Mouse (Mus musculus): Measurements from ENCODE around the gene Mctp1.
"Not testable (repeated sequence)": the region's sequence is repeated elsewhere in the genome, so short reads cannot be mapped to it uniquely, and the experiment has no call there.

The Mctp1 gene

DNA sequence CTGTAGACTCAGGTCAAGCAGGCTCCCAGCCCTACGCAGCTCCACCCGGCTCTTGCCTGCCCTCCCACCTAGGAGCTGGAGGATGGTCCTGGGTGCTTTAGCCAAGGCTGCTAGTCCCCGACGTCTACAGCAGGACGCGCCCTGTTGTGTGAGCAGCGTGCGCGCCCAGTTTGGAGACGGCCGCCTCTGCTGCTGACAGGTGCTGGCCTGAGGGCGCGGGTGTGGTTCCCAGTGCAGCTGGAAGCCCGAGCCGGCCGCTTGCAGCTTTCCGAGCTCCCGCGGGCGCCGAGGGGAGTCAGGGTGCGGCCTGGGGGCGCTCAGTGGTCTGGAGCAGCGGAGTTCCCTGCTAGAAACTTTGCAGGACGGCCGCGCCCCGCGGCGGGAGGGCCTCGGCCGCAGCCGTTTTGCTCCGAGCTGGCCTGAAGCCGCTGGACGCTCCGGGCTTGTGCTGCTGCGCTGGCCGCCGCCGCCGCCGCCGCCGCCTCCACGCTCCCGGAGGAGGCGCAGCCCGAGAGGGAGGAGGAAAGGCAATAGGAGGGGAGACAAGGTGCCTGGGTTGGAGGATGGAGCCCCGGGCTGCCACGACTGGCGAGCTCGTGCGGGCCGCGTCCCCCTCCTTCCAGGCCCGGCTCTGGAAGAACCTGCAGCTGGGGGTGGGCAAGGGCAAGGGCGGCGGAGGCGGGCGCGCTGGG, at the start of gene Mctp1:
Gene Mctp1 (plus strand): TSS at position 564 of the 692 bp plus-strand sequence.
- DNase-seq (ENCODE audit: low spot score in 2 of 2): peak; percentile 42 to 65

DNA sequence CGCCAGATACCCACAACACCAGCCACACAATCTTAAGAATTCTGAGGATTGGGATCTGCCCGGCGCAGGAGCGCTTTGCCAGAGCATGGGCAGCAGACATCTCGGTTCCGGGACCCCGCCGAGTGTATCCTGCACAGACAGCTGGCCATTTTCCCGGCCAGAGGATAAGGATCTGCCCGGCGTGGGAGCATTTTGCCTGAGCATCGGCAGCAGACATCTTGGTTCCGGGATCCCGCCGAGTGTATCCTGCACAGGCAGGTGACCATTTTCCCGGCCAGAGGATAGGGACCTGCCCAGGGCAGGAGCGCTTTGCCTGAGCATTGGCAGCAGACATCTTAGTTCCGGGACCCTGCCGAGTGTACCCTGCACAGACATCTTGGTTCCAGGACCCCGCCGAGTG, 38.4 kb upstream of the Mctp1 start:
- DNase-seq (ENCODE audit: low spot score in 2 of 2): not testable (repeated sequence)

DNA sequence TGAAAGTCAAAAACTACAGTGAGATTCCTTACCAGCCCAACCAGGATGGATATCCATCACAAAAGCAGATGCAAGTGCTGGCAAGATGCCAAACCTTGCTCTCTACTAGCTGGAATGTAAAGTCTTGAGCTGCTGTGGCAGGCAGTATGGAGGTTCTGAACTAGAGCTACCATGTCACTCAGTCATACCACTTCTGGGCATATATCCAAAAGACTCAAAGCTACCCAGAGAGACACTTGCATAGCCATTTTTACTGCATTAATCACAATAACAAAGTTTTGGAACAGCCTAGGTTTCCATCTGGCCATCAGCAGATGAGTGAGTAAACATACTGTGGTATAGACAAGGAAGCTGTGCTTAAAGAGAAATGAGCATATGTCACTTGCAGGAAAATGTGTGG, 25.6 kb upstream of the Mctp1 start:
- no peak for DNase-seq (ENCODE audit: low spot score in 2 of 2)

DNA sequence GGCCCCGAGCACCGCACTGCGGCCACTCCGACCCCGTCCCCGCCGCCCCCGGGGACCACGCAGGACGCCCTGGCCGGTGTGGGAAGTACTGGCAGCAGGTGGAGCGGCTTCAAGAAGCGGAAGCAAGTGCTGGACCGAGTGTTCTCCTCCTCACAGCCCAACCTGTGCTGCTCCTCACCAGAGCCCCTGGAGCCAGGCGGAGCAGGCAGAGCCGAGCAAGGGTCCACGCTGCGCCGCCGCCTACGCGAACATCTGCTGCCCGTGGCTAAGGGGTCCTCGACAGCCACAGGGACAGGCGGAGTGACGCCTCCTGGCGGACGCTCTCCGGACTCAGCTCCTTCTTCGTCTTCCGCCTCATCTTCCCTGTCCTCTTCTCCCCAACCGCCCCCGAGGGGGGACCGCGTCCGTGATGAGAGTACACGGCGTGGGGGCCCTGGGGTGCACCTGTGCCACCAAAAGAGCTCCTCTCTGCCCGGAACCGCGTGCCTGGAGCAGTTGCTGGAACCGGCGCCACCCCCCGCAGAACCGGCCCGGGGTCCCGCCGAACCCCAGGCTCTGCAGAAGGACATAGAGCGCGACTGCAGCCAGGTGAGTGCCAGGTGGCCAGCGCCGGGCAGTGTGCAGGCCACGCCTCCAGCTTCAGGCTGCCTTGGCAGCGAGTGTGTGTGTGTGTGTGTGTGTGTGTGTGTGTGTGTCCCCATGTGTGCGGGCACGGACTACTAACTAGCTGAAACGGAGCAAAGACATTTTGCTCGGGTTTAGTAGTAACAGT, 515 bp downstream of the Mctp1 start:
- DNase-seq (ENCODE audit: low spot score in 2 of 2): peak in 1 of 2 experiments; percentile 6

DNA sequence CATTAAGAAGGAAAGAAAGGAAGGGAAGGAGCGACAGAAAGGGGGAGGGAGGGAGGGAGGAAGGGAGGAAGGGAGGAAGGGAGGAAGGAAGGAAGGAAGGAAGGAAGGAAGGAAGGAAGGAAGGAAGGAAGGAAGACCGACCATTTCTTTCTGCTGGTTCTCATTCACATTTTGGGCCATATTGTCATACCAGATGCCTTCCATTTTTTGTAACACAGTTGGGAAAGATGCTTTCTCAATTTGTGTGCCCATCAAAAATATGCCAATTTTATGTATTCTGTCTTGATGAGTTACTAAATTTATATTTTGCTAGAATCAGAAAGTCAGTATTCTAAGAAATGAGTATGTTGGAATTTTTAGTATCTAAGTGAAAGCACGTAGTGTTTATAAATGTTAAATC, 4.3 kb downstream of the Mctp1 start:
- DNase-seq (ENCODE audit: low spot score in 2 of 2): no peak

DNA sequence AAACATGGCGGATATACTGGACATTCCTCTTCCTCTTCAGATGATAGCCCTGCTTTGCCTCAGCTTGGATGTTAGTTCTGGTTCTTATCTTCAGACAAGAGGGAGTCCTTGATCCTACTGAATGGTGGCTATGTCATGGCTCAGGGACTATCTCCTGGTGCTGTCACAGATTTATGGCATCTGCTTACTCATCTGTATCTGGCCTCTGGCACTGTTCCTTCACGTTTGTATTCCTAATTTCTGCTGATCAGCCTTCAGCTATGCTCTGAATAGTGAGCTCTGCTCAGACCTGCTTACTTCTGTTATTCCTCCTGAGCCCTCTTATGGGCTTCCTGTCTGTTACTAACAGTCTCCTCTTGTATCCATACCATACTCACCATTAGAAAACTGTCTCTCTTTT, 7.6 kb downstream of the Mctp1 start:
- DNase-seq (ENCODE audit: low spot score in 2 of 2): no peak

DNA sequence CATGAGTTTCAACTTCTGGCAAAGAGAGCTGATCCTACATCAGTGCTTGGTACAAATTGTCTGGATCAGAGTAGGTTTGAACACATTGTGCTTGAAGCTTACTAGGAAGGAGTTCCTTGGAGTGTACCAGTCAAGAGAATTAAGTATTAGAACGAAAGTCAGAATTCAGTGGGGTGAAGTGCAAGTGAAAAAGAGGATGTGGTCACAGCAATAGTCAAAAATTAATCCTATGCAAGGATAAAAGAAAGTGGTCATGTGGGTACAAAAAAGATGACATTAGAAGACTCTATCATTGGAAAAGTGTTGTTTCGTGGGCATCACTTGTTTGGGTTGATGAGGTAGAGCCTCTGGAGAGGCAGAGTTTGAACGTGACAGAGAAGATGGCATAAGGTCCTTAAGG, 8.8 kb downstream of the Mctp1 start:
- no peak for DNase-seq (ENCODE audit: low spot score in 2 of 2)

DNA sequence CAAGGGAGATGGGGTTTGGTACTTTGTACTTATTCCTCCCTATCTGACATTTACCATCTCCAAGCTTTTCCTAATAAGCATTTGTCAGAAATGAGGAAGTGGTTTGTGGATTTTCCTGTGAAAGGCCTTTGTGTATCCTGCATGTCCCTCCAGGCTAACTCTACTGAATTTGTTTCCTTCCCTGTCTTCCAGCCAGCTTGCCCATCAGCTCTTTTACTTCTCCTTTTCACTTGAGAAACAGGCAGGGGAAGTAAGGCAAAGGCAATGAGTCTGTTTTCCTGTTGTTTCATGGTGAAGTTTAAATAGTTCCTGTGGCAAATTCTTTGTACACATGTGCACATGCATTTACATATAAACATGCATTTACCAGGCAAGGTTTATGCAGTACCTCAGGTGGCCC, 11.6 kb downstream of the Mctp1 start:
- no peak for DNase-seq (ENCODE audit: low spot score in 2 of 2)

DNA sequence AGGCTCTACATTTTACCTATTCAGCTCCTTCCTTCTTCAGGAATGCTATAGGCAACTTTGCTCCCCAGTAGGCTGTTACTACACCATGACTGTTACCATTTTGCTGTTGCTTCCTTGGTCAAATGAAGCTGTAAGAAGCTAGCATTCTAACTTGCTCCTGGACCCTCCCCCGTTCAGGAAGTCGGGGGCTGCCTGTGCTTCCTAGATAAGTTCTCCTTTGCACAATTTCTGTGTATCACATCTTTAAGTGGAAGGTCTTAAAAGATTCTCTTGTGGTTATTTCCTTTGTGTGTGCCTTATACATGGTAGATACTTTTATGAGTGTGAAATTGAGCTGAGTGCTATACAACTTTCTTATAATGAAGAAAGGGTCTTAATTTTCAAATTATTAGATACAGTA, 25.0 kb downstream of the Mctp1 start:
- DNase-seq (ENCODE audit: low spot score in 2 of 2): no peak

DNA sequence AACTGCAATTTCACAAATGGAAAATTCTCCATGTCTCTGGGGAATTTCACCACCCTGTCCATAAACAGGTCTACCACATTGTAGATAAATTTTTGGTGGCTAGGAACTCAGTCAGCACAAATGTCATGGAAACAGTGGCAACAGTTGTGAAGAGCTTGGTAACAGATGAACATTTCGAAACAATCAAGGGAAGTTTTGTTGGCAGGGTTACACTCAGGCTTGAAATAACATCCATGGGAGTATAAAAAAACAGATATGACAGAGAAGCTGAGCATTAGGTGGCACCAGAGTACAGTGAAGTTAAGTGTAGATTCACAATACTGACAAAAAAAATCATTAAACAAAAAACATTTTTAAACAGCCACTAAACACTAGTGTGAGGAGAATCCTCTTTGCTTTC, 26.3 kb downstream of the Mctp1 start:
- no peak for DNase-seq (ENCODE audit: low spot score in 2 of 2)

DNA sequence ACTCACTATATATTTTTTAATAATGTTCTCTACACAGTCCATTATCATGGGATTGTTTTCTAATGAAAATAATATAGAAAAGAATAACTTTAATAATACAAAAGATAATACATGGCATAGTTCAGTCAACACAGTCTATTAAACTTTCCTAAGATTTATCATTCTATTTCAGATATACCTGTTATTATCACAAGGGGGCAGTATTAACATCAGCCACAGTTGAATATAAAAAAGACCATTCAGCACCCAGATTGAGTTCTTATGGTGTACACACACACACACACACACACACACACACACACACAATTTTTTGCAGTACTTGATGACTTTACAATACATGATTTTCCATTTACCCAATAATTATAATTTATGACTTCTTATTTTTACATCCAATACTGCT, 31.0 kb downstream of the Mctp1 start:
- no peak for DNase-seq (ENCODE audit: low spot score in 2 of 2)

DNA sequence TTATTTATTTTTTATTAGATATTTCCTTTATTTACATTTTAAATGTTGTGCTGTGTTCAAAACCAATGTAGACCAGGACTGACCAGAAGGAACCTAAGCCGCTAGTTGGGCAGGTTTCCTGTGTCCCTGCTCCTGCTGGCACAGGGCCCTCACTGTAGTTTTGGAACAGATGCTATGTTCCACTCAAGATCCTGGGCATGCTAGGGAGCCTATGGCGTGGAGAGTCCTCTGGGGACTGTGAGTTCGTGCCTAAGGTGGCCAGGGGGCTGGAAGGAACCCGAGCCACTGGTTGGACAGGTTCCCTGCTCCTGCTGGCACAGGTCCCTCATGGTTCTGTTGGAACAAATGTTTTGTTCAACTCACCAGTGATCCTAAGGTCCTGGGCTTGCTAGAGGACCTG, 35.8 kb downstream of the Mctp1 start:
- DNase-seq (ENCODE audit: low spot score in 2 of 2): no peak

DNA sequence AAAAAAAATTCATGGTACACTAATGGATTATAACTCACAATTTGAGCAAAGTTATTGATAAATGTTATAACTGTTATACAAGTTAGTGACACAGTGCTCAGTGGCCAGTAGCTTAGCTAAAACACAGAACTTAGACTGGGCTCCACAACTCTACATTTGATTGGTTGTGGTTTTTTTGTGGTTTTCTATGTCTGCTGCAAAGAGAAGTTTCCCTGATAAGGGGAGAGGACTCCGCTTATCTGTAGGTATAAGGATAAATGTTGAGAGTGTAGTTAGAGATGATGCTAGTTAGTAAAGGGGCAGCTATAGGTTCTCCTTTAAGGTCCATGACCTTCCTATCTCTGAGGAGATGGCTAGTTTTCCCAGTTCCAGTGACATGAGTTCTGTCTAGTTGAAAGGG, 36.7 kb downstream of the Mctp1 start:
- DNase-seq (ENCODE audit: low spot score in 2 of 2): no peak

DNA sequence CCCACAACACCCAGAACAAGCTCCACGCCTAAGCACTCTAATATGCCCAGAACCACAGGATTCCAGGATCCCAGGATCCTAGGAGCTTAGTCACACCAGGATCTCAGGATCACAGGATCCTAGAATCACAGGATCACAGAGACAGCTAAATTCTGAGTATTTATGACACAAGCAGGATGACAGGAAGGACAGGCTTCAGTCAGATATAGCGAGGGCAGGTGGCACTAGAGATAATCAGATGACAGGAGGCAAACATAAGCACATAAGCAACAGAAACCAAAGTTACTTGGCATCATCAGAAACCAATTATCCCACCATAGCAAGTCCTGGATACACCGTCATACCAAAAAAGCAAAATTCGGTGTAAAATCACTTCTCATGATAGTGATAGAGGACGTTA, 37.8 kb downstream of the Mctp1 start:
- DNase-seq (ENCODE audit: low spot score in 2 of 2): no peak

DNA sequence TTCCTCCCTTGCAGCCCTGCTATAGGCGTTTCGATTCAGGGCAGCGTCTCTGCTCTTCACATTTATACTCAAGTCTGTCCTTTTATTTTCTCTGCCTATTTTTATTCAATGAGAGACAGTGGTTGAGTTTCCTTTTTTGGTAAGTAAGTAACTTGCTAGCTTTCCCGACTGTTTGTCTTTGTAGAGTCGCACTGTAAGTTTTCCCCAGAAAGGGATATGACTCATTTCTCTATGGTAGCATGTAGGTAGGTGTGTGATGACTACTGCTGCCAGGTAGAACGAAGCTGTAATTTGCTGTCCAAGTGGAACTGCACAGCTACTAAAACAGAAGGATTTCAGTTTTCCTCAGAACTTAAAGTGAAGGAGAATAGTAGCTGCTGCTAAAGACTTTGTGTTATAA, 45.1 kb downstream of the Mctp1 start:
- DNase-seq (ENCODE audit: low spot score in 2 of 2): no peak

DNA sequence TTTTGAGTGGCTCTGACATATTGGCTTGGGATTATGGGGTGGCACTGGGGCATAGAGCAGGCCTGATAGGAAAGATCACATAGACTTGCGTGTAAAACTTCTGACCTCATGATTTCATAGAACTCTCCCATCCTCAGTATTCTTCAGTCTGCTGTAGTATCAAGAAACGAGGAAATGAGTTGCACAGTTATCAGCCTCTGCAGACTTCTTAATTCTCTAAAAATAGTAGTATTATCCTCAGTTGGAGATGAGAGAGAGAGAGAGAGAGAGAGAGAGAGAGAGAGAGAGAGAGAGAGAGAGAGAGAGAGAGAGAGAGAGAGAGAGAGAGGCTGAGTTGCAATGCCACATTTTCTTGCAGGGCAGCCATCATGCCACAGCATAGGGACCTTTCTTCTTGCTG, 45.6 kb downstream of the Mctp1 start:
- DNase-seq (ENCODE audit: low spot score in 2 of 2): no peak

DNA sequence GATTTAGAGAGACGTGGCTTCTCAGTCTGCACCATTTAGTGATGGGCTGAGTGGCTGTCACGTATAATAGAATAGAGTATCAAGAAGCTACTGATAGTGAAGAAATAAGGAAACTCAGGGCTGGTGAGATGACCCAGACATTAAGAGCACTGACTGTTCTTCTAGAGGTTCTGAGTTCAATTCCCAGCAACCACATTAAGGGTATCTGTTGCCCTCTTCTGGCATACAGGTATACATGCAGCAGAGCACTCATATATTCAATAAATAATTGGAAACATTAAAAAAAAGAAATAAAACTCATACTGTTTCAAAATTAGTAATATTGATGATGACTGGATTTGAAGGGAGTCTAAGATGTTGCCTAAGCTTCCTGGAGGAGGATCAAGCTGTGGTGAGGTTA, 47.6 kb downstream of the Mctp1 start:
- no peak for DNase-seq (ENCODE audit: low spot score in 2 of 2)

DNA sequence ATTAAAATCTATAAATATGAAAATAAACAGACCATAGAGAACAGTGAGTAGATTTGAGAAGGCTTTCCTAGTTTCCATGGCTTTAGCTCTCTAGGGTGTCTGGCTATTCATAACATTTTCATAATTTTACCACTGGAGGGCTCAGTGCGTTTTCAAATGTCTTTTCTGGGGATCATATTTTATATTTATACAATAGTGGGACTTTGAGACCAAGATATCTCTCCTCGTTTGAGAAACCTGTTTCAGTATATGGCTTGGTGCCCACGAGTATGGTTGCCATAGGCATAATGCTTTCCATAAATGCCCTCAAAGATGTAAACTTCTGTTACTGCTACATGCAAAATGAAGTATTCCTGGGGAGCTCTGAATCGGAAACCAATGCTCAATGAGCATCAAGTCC, 49.1 kb downstream of the Mctp1 start:
- DNase-seq (ENCODE audit: low spot score in 2 of 2): no peak

DNA sequence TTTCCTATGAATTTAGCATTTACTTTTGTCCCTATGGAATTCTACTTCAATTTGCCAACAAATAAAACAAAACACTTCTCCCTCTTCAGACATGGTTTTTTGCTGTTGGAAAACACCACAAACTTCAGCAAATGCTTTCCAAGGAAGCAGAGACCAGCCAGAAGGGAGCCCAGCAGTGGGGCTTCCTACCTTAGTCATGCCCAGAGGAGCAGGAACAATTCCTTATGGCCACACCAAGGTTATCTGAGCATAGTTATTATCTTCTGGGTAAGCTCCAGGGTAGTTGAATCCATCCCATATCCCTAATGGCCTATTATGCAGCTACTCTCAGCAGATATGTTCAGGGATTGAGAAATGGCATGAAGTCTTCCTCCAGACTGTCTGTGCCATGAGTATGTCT, 52.1 kb downstream of the Mctp1 start:
- DNase-seq (ENCODE audit: low spot score in 2 of 2): no peak

DNA sequence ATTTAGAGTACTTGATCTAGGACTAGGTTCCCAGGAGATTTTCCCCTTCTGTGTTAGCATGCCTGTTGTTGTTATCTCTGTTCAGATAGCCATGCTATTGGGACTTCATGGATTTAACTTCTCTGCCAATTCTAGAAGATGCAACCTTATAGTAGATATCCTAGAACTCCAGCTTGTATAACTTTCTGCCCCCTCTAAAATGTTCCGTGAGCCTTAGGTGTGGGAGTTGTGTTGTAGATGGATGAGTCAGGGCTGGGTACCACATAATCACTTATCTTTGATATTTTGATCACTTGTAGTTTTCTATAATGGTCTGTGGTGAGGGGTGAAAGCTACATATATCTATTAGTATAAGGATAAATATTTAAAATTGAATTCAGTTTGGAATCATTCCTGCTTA, 54.4 kb downstream of the Mctp1 start:
- DNase-seq (ENCODE audit: low spot score in 2 of 2): no peak

DNA sequence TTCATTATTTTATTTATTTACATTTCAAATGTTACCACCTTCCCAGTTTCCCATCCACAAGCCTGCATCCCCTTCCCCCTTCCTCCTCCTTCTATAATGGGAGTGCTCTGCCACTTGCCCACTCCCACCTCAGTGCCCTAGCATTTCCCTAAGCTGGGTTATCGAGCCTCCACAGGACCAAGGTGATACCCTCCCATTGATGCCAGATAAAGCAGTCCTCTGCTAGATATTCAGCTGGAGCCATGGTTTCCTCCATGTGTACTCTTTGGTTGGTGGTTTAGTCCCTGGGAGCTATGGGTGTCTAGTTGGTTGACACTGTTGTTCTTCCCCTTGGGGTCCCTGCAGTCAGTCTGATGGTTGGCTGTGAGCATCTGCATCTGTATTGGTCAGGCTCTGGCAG, 61.7 kb downstream of the Mctp1 start:
- DNase-seq (ENCODE audit: low spot score in 2 of 2): no peak

DNA sequence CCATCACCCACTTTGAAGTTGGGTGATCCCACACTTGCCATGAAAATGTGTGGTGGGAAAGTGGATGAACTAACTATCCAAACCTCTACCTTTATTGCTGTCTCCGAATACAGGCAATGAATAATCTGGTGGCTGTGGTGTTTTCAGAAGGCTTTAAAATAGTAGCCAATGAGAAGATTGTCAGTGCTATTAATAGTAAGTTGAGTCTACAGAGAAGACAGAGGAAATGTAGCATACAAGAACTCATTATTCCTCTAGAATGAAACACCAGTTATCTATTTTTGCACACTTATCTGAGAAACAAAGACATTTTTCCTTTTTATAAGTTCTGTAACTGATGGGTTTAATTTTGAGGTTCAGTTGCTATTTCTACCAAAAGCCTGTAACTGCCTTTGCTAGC, 63.2 kb downstream of the Mctp1 start:
- no peak for DNase-seq (ENCODE audit: low spot score in 2 of 2)

DNA sequence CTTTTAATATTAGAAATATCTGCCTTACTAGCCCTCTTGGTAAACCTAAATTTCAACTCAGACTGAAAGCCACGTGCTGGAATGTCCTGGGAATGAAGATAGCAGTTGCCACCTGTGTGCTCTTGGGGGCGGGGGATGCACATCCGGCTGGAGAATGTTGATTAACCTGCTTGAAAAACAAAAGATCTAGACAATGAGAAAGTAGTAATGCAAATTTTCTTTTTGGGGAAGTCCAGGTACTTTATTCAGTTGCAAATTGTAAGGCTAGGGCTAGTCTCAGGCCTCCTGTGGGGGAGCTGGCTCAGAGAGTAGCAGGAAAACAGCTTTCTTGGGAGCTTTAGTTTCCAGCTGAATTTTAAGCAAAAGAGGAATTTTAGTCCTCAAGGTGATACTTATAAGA, 67.2 kb downstream of the Mctp1 start:
- not testable (repeated sequence) for DNase-seq (ENCODE audit: low spot score in 2 of 2)

DNA sequence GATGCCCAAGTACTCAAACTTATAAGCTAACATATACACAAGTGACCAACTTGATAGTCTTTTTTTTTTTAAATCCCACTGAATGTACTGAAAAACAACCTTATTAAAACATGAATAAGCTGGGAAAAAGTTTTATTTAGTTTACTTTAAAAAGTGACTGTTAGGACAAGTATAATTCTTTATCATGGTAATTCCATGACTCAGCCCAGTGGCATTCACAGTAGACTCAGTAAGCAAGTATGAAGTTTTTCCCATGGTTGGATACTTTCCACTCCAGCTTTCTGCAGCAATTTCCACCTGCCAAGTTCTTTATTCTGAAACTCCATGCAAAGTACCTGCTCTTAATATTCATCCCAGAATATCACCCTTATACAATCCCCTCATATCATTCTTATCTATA, 97.3 kb downstream of the Mctp1 start:
- DNase-seq (ENCODE audit: low spot score in 2 of 2): no peak
